Mouse (Mus musculus) embryo, embryonic 10 days (tissue): ENCODE data around the gene Ifitm10.
"Not testable (repeated sequence)": the region's sequence is repeated elsewhere in the genome, so short reads cannot be mapped to it uniquely, and the experiment has no call there.

Experiments used
- DNase-seq: peaks from one replicate; pipeline ENCODE4 v3.0.0-alpha.2; 2015; ENCODE audit warnings: low spot score

The Ifitm10 gene

GRCm38 (mm10) chr7:142320906-142321305 lies 52.6 kb downstream of the Ifitm10 start:
- DNase-seq = no peak

- no peak for DNase-seq
Observed at GRCm38 (mm10) chr7:142319124-142319523, 54.4 kb downstream of the Ifitm10 start.

- peak; percentile 53 for DNase-seq
Observed at GRCm38 (mm10) chr7:142317216-142317615, 56.3 kb downstream of the Ifitm10 start.

- DNase-seq = peak; percentile 85
Observed at GRCm38 (mm10) chr7:142316558-142316957, 57.0 kb downstream of the Ifitm10 start.

GRCm38 (mm10) chr7:142314600-142315285 lies 58.8 kb downstream of the Ifitm10 start:
- no peak for DNase-seq

- DNase-seq = not testable (repeated sequence)
Observed at GRCm38 (mm10) chr7:142303929-142304328, 69.6 kb downstream of the Ifitm10 start.

GRCm38 (mm10) chr7:142303249-142303648 lies 70.3 kb downstream of the Ifitm10 start, which contains the start of gene Krtap5-4:
Krtap5-4 (plus strand) TSS chr7:142303549.
- no peak for DNase-seq

GRCm38 (mm10) chr7:142297018-142297417 lies 76.5 kb downstream of the Ifitm10 start, which contains the start of gene Krtap5-1:
Krtap5-1 (minus strand) TSS chr7:142297118.
- not testable (repeated sequence) for DNase-seq

GRCm38 (mm10) chr7:142296108-142296507 lies 77.4 kb downstream of the Ifitm10 start:
- DNase-seq = not testable (repeated sequence)

GRCm38 (mm10) chr7:142295418-142295817 lies 78.1 kb downstream of the Ifitm10 start:
- DNase-seq = no peak

- peak; percentile 66 for DNase-seq
Observed at GRCm38 (mm10) chr7:142293851-142294250, 79.7 kb downstream of the Ifitm10 start.

GRCm38 (mm10) chr7:142285910-142286612 lies 87.5 kb downstream of the Ifitm10 start:
- peak; percentile 32 for DNase-seq

- peak; percentile 85 for DNase-seq
Observed at GRCm38 (mm10) chr7:142285130-142285835, 88.3 kb downstream of the Ifitm10 start.

GRCm38 (mm10) chr7:142284615-142285080 lies 88.9 kb downstream of the Ifitm10 start:
- DNase-seq = peak; percentile 95

- DNase-seq = peak; percentile 84
Observed at GRCm38 (mm10) chr7:142284023-142284591, 89.4 kb downstream of the Ifitm10 start.

GRCm38 (mm10) chr7:142282847-142283246 lies 90.7 kb downstream of the Ifitm10 start:
- DNase-seq = peak; percentile 35

GRCm38 (mm10) chr7:142279291-142279690 lies 94.3 kb downstream of the Ifitm10 start:
- not testable (repeated sequence) for DNase-seq

GRCm38 (mm10) chr7:142278183-142278582 lies 95.4 kb downstream of the Ifitm10 start:
- DNase-seq = peak; percentile 82
